Mouse (Mus musculus): ENCODE data around the gene Olfr411.

Gene Olfr411

DNA sequence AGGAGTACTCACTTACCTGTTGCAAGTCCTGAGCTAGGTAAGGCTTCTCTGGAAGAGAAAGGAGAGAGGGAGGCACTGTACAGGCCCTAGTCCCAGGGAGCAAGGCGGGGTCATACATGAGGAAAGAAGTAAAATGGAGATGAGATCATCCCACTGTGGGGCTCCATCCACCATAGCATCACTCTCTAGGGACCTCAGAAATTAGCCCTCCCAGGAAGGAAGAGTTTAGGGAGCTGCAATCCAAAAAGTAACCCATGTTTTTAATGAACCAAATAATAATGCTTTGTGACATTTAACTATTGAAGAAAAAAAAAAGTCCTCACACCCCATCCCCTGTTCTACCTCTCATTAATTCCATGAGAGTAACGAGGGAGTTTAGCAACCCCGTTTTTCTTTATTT, at the start of gene Olfr411:
Olfr411 (minus strand) TSS at position 101 of the 400 bp plus-strand sequence.
- no peak for DNase-seq (ENCODE audit: low spot score in 2 of 2)

DNA sequence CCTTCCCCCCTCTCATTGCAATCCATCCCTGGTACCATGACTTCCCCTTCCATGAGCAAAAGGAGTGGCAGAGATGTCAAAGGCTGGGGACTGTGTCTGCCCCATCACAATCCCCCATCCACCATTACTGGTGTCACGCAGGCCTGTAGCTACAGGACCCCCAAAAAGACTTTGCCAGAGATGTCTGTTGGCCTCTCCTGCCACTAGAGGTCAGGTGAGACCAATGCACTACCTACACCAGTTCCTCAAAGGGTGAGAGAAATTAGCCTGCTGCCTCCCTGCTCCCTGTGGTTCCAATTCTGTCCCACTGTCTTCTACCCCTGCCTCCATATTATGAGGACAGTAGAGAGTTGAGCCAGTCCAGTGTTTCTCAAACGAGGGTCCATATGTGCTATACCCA, 49.7 kb upstream of the Olfr411 start:
- no peak for DNase-seq (ENCODE audit: low spot score in 2 of 2)

DNA sequence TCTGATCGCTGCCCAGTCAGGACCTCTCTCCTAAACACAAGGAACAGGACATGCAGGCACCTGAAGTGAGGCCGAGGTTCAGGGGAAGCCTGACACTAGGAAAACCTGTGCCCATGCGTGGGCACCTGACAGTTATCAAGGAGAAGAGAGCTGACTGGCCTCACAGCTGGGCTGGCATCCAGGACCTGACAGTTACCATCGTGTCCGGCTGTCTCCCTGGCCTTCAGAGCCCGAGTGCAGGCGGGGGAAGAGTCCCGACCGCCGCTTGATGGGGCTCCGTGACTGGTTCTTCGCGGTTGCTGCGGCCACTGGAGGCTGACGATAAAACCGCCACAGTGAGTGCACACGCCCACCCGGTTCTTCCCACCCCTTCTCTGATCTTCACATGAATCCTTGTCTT, 43.1 kb upstream of the Olfr411 start:
- no peak for DNase-seq (ENCODE audit: low spot score in 2 of 2)

DNA sequence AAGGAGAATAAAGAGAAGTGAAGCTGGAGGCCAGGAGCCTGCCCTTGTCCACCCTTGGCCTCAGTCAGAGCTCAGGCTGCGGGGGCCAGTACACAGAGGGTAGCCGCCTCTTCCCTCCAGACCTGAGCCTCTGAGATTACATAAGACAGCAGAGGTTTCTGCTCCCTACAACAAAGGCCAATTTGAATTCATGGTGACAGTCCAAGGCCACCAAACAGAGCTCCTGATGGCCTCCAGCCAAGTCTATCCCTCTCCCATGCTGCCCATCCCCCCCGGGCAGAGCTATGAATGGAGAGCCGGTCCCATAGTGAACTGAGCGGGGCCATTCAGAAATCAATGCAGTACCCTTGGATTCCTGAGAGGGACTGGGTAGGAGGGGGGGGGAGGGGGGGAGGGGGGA, 41.0 kb upstream of the Olfr411 start:
- DNase-seq (ENCODE audit: low spot score in 2 of 2): no peak

DNA sequence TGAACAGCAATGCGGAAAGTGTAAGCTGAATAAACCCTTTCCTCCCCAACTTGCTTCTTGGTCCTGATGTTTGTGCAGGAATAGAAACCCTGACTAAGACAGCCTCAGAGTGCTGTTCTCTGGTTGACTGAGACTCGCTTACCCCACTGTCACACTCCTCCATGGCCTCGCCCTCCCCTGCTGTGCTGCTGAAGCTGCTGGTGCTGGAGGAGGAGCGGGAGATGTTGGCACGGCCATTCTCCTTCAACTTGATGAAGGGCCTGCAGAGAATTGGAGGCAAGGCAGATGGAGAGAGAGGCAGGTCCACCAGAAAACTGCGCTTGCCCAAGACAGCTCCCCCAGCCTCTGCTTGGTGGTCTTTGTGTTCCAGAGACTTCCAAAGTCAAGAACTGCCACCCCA, 40.5 kb upstream of the Olfr411 start:
- DNase-seq (ENCODE audit: low spot score in 2 of 2): no peak

DNA sequence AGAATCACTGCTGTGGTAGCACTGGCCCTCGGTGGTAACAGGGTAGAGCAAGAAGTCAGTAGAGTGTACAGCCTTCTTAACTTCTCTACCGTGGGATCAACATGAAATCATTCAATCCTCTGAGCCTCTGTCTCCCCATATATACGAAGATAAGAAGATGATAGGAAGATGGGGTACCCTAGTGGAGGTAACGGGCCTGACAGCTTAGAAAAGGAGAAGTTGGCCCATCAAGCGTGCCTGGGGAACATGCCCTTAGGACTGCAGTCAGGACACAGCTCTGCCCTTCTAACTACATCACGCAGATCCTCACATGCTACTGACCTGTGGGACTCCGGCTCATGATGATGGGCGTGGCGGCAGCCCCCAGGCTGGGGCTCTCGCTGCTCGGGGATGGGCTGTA, 39.4 kb upstream of the Olfr411 start:
- no peak for DNase-seq (ENCODE audit: low spot score in 2 of 2)

DNA sequence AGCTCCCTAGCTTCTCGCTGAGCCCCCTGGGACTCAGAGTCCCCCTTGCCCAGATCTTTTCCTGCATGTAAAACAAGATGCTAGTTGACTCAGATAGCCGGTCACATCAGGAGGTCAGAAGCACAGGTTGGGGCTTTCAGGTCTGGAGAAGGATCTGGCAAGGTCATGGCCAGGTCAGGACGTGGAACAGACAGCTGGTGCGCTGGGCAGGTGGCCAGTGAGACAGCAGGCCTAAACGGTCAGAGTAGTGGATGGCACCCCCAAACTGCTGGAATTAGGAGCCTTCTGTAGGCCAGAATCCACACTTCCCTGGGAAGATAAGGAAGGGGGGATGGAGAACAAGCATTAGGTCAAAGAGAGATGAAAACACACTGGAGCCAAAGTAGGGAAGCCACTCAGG, 34.8 kb upstream of the Olfr411 start:
- DNase-seq (ENCODE audit: low spot score in 2 of 2): no peak

DNA sequence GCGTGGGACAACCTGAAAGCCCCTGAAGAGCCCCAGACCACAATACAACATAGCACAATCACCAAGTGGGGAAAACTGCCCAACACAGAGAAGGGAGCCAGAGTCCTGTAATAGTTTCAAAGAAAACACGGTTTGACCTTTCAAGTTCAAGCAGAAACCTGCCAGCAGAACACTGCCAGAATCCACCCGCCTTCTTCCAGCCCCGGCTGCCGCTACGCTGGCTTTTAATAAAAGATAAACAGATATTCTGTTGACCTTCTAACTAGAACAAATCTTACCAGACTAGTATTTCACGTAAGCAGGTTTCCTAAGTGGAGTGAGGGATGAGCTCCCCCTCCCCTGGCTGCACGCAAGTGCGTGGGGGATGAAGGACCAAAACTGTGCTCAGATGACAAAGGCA, 33.2 kb upstream of the Olfr411 start:
- no peak for DNase-seq (ENCODE audit: low spot score in 2 of 2)

DNA sequence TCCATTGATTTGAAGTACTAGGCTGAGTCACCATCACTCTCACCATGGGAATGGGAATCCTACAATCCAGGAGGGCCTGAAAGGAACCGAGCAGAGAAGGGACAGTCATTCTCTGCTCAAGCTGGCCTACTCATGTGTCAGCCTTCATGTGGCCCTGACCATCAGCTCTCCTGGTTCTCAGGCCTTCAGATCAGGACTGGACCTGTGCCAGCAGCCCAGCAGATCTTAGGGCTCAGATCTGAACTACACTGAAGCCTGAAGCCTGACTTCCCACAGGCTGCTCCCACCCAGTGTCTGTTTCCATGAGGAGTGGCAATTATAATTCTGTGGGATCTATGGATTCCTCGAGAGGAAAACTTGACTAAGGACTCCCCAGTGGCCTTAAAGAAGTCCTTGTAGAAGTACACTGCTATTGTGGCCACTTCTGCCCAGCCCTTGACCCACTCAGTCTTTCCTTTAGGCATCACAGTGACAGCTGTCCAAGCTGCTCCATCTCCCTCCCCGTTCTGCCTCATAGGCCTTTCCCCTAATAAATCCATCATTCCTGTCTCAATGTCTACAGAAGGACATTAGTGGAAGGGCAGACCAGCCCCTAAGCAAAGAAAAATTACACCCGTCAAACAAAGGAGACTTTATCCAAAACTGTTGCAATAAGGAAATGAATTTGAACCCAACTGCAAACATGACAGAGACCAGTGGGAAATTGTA, 26.9 kb upstream of the Olfr411 start:
- DNase-seq (ENCODE audit: low spot score in 2 of 2): no peak

DNA sequence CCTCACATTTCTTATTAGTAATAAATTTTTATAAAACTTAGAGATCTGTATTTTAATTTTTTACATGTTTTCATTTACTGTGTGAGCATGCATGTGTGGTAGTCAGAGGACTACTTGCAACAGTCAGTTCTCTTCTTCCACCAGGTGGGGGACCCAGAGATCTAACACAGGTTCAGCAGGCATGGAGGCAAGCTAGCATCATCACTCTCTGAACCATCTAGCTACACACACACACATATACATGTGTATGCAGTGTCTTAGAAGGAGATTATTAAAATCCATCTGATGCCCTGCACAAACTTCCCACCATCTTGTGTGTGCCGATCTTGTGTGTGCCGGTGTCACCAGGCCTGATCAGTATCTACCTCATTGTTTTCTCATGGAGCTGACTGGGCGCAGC, 24.4 kb upstream of the Olfr411 start:
- DNase-seq (ENCODE audit: low spot score in 2 of 2): peak; percentile 64 to 69

DNA sequence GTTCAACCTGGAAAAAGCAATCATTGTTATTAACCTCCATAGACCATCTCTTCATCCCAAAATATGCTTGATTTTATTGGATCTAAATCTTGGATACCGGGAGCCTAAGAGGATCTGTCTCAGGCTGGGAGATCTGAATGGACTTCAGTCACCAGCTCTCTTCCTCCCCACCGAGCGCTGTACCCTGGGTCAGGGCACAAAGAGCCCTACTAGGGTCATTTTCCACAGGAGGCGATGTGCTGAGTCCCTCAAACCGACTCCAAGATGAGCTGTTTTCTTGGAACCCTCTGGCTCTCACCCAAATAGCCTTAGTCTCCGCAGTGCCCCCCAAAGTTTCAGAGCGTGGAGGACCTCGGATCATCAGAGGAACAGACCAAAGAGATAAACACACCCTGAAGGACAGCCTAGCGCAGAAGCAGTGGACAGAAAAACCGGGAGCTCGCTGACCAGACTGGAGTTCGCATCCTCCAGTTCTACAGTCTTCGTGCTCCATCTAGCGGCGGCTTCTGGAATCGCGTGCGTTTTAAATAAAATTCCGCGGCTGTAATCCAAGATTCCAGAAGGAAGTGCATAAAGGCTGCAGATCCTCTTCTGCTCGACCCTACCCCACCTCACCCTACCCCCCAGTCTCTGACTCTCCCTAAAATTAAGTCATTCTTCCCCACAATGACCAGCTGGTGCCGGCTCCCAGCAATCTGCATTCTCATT, 19.1 kb upstream of the Olfr411 start:
- DNase-seq (ENCODE audit: low spot score in 2 of 2): peak in 1 of 2 experiments; percentile 81

DNA sequence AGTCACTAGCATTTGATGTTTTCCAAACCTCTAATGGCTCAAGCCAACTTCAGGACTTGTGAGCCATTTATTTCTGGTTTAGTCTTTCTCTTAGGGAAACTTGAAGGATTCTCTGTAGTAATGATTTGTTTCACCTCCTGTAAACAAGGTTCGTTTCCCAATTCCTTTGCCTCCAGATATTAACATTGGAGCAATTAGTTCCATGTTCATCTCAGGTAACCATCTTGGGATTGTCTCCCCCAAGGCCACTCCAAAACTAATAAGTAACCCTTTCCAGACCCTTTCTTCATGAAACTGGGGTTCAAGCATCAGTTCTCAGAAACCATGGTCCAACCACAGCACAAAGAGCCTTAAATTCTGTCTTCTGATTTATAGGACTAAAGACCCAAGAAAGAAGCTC, 9.3 kb upstream of the Olfr411 start, which contains the start of gene Olfr412:
Olfr412 (plus strand) TSS at position 301 of the 400 bp plus-strand sequence.
- no peak for DNase-seq (ENCODE audit: low spot score in 2 of 2)

DNA sequence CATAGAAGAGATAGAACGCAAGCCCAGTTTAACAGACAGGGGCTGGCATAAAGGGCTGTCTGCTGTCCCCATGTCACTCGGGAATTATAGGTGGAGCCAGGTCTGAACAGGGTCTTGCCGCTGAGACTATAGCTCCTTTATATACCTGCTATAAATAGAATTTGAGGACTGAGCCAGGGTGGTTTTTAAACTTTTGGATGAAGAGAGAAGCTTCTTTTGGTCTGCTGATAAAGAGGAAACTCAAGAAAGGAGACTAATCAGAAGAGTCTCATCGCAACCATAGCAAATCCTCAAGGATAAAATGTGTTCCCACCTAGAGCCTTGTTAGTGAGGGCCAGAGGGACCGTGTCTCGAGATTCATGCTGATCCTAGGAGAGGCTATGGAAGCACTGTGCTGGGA, 14.5 kb downstream of the Olfr411 start, which contains the start of gene Olfr410:
Olfr410 (minus strand) TSS at position 101 of the 400 bp plus-strand sequence.
- DNase-seq (ENCODE audit: low spot score in 2 of 2): no peak

DNA sequence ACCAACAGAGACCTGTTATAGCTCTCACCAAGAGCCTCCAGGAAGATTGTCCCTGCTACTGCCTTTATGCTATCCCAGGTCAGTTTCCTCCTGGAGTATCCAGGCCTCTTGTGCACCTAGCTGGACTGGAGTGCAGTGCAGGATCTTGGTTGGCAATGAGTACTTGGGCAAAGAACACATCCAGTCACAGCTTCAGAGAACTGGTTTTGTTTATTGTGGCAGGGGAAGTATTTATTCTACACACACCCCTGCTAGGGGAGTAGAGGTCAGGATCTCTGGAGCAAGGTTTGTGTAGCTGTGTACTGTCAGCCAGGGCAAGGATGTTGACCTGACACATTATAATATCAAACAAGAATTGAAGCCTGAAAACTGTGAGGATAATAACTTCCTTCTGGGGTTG, 23.7 kb downstream of the Olfr411 start:
- DNase-seq (ENCODE audit: low spot score in 2 of 2): no peak

DNA sequence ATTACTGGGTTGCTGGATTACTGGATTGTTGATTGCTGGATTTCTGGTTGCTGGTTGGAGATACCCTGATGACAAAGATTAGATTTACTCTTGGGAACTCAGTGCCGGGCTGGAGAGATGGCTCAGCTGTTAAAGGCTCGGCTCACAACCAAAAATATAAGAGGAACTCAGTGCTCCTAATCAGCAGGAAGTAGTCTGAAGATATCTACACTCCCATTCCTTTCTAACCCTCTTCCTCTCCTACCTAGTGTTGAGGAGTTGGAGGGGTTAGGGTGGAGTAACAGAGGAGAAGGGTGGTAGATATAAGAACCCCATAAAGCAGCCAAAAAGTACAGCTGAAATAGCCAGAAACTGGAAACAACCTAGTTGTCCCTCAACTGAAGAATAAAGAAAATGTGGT, 26.4 kb downstream of the Olfr411 start:
- no peak for DNase-seq (ENCODE audit: low spot score in 2 of 2)
